Mouse (Mus musculus) hindbrain, embryonic 14.5 days (tissue): Measurements from ENCODE around the gene Cul4b. TPM values are rescaled to one million over a fixed set of nuclear protein-coding genes. Genes with fewer than 3 reads are reported as not detected.
"Not testable (repeated sequence)": the region's sequence is repeated elsewhere in the genome, so short reads cannot be mapped to it uniquely, and the experiment has no call there.

Experiments used
- ATAC-seq: fragments of 200-750 bp; cut with Nextera tagmentation; 2 replicates; pipeline ENCODE4 v1.8.0; 2017; ENCODE audit warnings: moderate number of reproducible peaks, mild to moderate bottlenecking, moderate TSS enrichment, moderate library complexity; ENCODE audit not compliant: low FRiP score
- DNase-seq: peaks from one replicate; pipeline ENCODE4 v3.0.0-alpha.2; 2015; ENCODE audit warnings: low spot score
- H3K27ac ChIP-seq: fragments of 300-500 bp; sonication (generic); 2 replicates; pipeline ENCODE4 v1.5.1; 2014; ENCODE audit warnings: mild to moderate bottlenecking, moderate library complexity
- H3K27me3 ChIP-seq: fragments of 300-500 bp; sonication (generic); 2 replicates; pipeline ENCODE4 v1.6.1; 2014; ENCODE audit warnings: mild to moderate bottlenecking, low read length, mixed read lengths; ENCODE audit not compliant: control insufficient read depth, insufficient read depth
- H3K36me3 ChIP-seq: fragments of 300-500 bp; sonication (generic); replicated peaks from 2 replicates; pipeline ENCODE4 v1.6.1; 2014; ENCODE audit not compliant: control insufficient read depth, insufficient read depth
- H3K4me1 ChIP-seq: fragments of 300-500 bp; sonication (generic); replicated peaks from 2 replicates; pipeline ENCODE4 v1.6.1; 2014; ENCODE audit warnings: antibody characterized with exemption, low read length, mixed read lengths; ENCODE audit not compliant: control insufficient read depth, insufficient read depth
- H3K4me2 ChIP-seq: fragments of 300-500 bp; sonication (generic); replicated peaks from 2 replicates; pipeline ENCODE4 v1.6.1; 2014; ENCODE audit warnings: mild to moderate bottlenecking, moderate library complexity
- H3K4me3 ChIP-seq: fragments of 300-500 bp; sonication (generic); replicated peaks from 2 replicates; pipeline ENCODE4 v1.5.1; 2014; ENCODE audit warnings: mild to moderate bottlenecking, low read length
- H3K9ac ChIP-seq: fragments of 300-500 bp; sonication (generic); 2 replicates; pipeline ENCODE4 v1.6.1; 2014
- H3K9me3 ChIP-seq: fragments of 300-500 bp; sonication (generic); 2 replicates; pipeline ENCODE4 v1.6.1; 2016; ENCODE audit warnings: low read length; ENCODE audit not compliant: control insufficient read depth
- WGBS: fragments of 180-500 bp; shearing (Covaris S2); extraction: QIAGEN DNeasy Blood & Tissue Kit; methylation state at CpG from one replicate; pipeline ENCODE4 v1.1.7; 2014; 5-methylcytosine and 5-hydroxymethylcytosine counted together
- polyA plus RNA-seq: library from polyadenylated mRNA; unstranded; fragments of >200 nt; fragmentation: Nextera tagmentation; extraction: Ambion mirVana; gene quantifications from 2 replicates; pipeline ENCODE4 v1.2.1, GENCODE M21; 2014

Cul4b gene
- polyA plus RNA-seq, 1 experiment from 2014 or later = 25.4 TPM

DNA sequence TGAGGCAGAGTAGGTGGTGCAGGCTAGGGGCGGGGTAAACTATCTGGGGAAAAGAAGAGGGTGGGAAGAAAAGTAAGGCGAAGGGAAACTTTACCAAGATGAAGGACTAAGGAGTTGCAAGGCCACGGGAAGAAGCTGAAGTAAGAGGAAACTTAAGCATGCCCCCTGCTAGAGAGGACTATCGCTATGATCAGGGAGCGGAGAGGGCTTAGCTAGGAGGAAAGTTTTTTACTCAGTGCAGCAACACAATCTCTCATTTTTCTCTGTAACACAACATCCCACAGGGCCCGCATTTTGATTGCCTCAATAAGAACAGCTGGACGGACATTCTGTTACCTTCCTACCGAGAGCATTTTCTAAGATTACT is 10.8 kb downstream of the Cul4b start:
- WGBS = 11% methylated on average over 8 of the region's 8 CpGs
- Histone ChIP-seq H3K9me3 (no peaks in the 10 kb centered on the region), H3K9ac (peak overlapping the region; percentile 31), H3K4me3 (peak overlapping the region; percentile 58), H3K36me3 (no peaks in the 10 kb centered on the region), H3K27ac (peak overlapping the region; percentile 94; the same call in 1 of the 2 replicates), H3K27me3 (no peaks in the 10 kb centered on the region), H3K4me2 (peak overlapping the region; percentile 71), H3K4me1 (peaks cover 14% of the 10 kb centered on the region)
- DNase-seq = peak; percentile 34
- ATAC-seq = no peak

DNA sequence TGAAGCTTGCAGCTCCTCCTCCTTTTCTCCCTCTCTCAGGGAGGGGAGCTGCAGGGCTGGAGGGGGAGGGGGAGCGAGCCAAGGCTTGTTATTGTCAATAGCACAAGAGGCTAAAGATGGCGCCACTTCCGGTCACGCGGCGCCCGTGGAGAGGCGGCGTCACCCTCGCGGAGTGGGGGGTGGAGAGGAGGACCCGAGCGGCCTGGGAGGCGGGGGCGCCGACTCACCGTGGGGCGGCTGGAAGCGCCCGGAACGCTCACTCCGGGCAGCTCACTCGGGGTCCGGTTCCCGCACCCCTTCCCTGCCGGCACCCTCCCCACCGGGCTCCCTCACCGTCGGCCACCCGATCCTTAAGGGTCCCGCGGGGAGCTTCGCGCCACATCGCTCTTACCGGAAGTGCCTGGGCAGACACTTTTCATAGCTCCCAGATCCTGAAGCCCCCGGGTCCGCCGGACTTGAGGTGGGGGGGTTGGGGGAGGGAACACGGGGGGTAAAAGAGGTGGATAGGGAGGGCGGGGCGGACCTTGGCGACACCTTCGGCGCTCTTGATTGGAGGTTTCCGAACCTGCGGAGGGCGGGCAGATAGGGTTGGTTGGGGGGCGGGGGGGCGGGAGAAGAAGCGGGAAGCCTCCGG is 11.3 kb downstream of the Cul4b start:
- Histone ChIP-seq H3K4me3 (peak overlapping the region; percentile 58), H3K9me3 (no peaks in the 10 kb centered on the region), H3K9ac (peak overlapping the region; percentile 73), H3K36me3 (no peaks in the 10 kb centered on the region; the same call in 1 of the 2 replicates), H3K4me1 (peaks cover 14% of the 10 kb centered on the region), H3K27ac (peak overlapping the region; percentile 94), H3K4me2 (peak overlapping the region; percentile 71), H3K27me3 (no peaks in the 10 kb centered on the region)
- WGBS = 14% methylated on average over 27 of the region's 52 CpGs
- DNase-seq (peak; percentile 81), ATAC-seq (peak; percentile 96)

DNA sequence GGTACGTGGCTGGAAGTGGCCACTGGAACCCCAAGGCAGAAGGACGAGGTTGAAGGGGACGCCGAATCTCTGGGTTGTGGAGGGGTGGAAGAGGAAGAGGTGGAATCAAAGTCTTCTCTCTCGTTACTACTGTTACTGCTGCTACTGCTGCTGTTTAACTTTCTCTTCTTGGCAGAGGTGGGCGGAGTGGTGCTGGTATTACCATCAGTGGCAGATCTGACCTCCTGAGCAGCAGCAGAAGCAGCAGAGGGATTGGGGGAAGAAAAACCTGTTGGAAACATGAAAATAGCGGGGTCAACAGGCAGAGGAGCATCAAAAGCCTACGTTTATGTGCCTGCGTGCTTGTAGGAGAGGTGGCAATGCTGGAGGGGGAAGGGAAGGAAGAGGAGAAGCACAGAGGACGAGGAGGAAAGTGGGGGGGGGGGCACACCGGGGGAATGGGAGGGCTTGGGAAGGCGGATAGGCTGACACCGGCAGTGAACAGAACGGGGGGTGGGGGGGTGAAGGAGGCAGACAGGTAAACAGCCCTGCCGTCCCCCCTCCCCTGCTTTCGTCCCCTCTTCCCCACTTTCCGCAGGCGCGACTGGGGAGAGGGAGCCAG is 12.0 kb downstream of the Cul4b start:
- H3K9ac ChIP-seq = peak overlapping the region; percentile 73
- ATAC-seq = peak; percentile 34
- peak overlapping the region; percentile 58 for H3K4me3 ChIP-seq
- H3K4me1 ChIP-seq = peaks cover 14% of the 10 kb centered on the region
- H3K27ac ChIP-seq = peak overlapping the region; percentile 94
- H3K4me2 ChIP-seq = peak overlapping the region; percentile 71
- WGBS = 14% methylated on average over 11 of the region's 19 CpGs
- DNase-seq = no peak
- H3K27me3 ChIP-seq = no peaks in the 10 kb centered on the region
- H3K36me3 ChIP-seq = no peaks in the 10 kb centered on the region; the same call in 1 of the 2 replicates
- no peaks in the 10 kb centered on the region for H3K9me3 ChIP-seq

DNA sequence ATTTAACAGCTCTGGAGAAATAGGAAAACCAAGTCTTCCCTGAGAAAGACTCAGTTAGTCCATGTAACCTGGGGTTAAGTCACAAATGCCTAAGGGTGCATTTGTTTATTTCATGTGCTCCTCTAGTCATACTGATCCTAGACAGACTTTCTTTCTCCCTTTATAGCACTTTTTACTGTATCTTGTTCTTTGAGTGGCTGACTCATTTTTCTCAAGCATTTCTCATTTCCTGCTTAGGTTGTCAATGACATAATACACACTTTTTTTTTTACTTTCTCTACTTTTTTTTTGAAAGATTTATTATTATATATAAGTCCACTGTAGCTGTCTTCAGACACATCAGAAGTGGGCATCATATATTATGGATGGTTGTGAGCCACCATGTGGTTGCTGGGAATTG is 22.7 kb downstream of the Cul4b start:
- Histone ChIP-seq H3K36me3 (peaks cover 13% of the 10 kb centered on the region), H3K9ac (no peak overlapping the region), H3K4me3 (no peak overlapping the region), H3K27ac (no peak overlapping the region), H3K4me2 (no peak overlapping the region), H3K27me3 (no peaks in the 10 kb centered on the region), H3K9me3 (no peaks in the 10 kb centered on the region), H3K4me1 (no peaks in the 10 kb centered on the region)
- no peak for ATAC-seq
- no peak for DNase-seq

DNA sequence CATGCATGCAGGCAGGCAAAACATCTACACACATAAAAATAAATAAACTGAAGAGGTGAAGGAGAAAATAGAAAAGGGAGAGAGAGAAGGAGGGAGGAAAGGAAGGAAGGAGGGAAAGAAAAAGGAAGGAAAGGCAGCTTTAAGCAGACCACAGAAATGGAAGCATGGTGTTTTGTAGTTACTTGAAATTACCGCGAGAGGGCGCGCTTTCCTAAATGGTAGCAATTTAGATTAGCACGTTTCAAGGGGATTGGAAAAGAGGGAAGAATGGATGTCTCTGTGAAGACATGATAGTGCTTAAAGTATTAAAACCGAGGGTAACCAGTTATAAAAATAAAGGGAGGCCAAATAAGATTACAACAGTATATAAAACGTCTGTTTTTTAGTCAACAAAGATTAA is 61.4 kb downstream of the Cul4b start:
- Histone ChIP-seq H3K27ac (no peak overlapping the region), H3K4me1 (no peaks in the 10 kb centered on the region), H3K9ac (no peak overlapping the region), H3K4me2 (no peak overlapping the region), H3K36me3 (no peaks in the 10 kb centered on the region), H3K27me3 (no peaks in the 10 kb centered on the region), H3K9me3 (no peaks in the 10 kb centered on the region), H3K4me3 (no peak overlapping the region)
- ATAC-seq (no peak), DNase-seq (peak; percentile 61)
- 5% methylated on average over 7 of the region's 7 CpGs for WGBS

DNA sequence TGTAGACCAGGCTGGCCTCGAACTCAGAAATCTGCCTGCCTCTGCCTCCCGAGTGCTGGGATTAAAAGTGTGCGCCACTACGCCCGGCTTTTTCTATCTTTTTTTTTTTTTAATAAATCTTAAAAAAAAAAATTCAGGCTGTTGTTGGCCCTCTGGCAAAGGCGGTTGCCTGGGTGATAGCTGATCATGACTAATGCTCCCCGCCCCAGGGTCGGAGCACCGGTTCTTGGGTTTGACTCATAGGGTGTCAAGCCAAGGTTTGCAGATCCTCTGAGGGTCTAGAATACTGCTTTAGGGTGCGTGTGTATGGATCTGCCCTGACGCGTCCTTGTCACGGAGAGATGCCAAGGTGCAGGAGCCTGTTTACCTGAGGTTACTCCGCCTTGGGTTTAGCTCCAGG is 71.2 kb downstream of the Cul4b start:
- Histone ChIP-seq H3K36me3 (no peaks in the 10 kb centered on the region), H3K27me3 (no peaks in the 10 kb centered on the region), H3K9ac (no peak overlapping the region), H3K27ac (no peak overlapping the region), H3K4me3 (no peak overlapping the region), H3K4me1 (no peaks in the 10 kb centered on the region), H3K4me2 (no peak overlapping the region), H3K9me3 (no peaks in the 10 kb centered on the region)
- WGBS = 91% methylated on average over 13 of the region's 14 CpGs
- ATAC-seq (no peak), DNase-seq (no peak)

DNA sequence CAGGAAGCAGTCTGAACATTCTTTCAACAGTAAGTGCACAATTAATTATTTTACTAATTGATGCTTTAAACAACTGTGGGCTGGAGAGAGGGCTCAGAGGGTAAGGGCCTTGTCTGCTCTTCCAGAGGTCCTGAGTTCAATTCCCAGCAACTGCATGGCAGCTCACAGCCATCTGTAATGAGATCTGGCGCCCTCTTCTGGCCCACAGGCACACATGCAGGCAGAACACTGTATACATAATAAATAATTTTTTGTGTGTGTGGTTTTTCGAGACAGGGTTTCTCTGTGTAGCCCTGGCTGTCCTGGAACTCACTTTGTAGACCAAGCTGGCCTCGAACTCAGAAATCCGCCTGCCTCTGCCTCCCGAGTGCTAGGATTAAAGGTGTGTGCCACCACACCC is 73.8 kb downstream of the Cul4b start:
- not testable (repeated sequence) for H3K9ac ChIP-seq, H3K27ac ChIP-seq, H3K4me1 ChIP-seq, H3K27me3 ChIP-seq, H3K9me3 ChIP-seq, DNase-seq, H3K4me2 ChIP-seq, H3K4me3 ChIP-seq, H3K36me3 ChIP-seq, ATAC-seq
- 76% methylated on average over 5 of the region's 5 CpGs for WGBS

DNA sequence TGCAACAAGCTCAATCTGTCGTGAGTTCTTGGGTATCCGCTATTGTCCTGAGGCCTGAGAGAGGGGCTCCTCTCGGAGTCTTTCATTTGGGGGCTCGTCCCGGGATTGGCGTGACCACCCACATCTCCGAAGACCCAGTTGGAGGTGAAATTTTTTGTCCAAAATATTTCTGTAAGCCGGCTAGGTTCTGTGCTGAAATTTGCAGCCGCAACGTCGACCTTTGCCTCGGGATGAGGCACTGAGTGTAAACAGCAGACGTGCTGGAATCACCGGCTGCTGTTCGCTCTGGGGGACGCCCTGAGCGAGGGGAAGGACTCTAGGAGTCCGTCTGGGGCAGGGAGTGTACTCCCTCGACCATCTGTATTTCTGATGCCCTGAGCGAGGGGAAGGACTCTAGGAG is 90.5 kb downstream of the Cul4b start:
- not testable (repeated sequence) for H3K9me3 ChIP-seq, H3K4me3 ChIP-seq, H3K4me1 ChIP-seq, H3K27me3 ChIP-seq, H3K9ac ChIP-seq, DNase-seq, ATAC-seq, H3K36me3 ChIP-seq, H3K27ac ChIP-seq
- WGBS = 23% methylated on average over 20 of the region's 20 CpGs
- H3K4me2 ChIP-seq = peak overlapping the region; percentile 21; the same call in 1 of the 2 replicates
